Mouse (Mus musculus): ENCODE measurements around the gene Elovl6. TPM values are rescaled to one million over a fixed set of nuclear protein-coding genes. Genes with fewer than 3 reads are reported as not detected.

The Elovl6 gene
- total and polyA plus RNA-seq, 3 experiments: 15.0 to 17.2 TPM; not detected in 1

DNA sequence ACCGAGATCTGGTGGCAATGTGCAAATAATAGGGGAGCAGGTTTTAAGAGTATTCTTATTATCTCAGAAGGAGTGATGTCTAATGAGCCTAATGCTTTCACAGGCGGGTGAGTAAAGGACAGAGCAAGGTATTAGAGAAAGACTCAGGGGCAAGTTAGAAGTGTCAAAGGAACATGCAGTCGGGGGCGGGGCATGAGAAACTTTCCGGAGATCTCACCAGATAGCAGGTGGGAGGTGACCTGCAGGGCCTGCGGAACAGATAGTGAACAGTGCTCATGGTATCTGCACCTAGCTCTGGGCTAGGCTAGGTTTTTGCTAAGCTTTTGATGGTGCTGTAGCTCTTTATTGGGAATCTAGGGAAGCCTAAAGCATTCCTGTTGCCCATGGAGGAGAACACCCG lies 25.4 kb downstream of the Elovl6 start:
- Histone ChIP-seq H3K4me1 (ENCODE audit: control insufficient read depth in 1 of 2, insufficient read depth in 2 of 2, low read length in 2 of 2) (peaks cover 7 to 8% of the 10 kb centered on the region in 2 experiments; a peak in 3 of 4 replicates), H3K36me3 (ENCODE audit: control insufficient read depth in 1 of 2, insufficient read depth in 2 of 2, low read length in 2 of 2) (peaks cover 0 to 11% of the 10 kb centered on the region in 2 experiments; a peak in 3 of 4 replicates), H3K79me2 (ENCODE audit: control insufficient read depth, insufficient read depth, low read length, poor library complexity) (peaks cover 2% of the 10 kb centered on the region; the same call in 1 of the 2 replicates), H3K4me3 (ENCODE audit: control insufficient read depth in 1 of 2, insufficient read depth in 1 of 2, low read depth in 2 of 2, low read length in 2 of 2) (no peak overlapping the region), H3K27me3 (ENCODE audit: control insufficient read depth in 1 of 2, insufficient read depth in 2 of 2, low read length in 2 of 2) (no peaks in the 10 kb centered on the region), H3K9ac (ENCODE audit: control insufficient read depth, low read depth, low read length, poor library complexity, severe bottlenecking) (no peak overlapping the region), H3K9me3 (replicated peaks; ENCODE audit: insufficient read depth, low read length) (no peaks in the 10 kb centered on the region), H3K27ac (ENCODE audit: control insufficient read depth, low read depth, low read length) (no peak overlapping the region)
- DNase-seq (ENCODE audit: low read depth, low spot score): no peak
- TF ChIP-seq NELFE (IDR thresholded peaks at IDR 0.05; ENCODE audit: low read depth, low read length) (no peak), SMC3 (IDR thresholded peaks at IDR 0.05; ENCODE audit: low read depth, low read length) (no peak), JUND (IDR thresholded peaks at IDR 0.05; ENCODE audit: low read depth, low read length) (no peak), ELF1 (IDR thresholded peaks at IDR 0.05; ENCODE audit: low read depth, low read length) (no peak), TAL1 (IDR thresholded peaks at IDR 0.05; ENCODE audit: low read length) (no peak), TCF12 (IDR thresholded peaks at IDR 0.05; ENCODE audit: low read depth, low read length) (no peak), USF1 (IDR thresholded peaks at IDR 0.05; ENCODE audit: low read depth, low read length) (no peak), POLR2AphosphoS2 (IDR thresholded peaks at IDR 0.05; ENCODE audit: low read length) (no peak), MAX (IDR thresholded peaks at IDR 0.05; ENCODE audit: low read length) (no peak), POLR2AphosphoS5 (IDR thresholded peaks at IDR 0.05; ENCODE audit: borderline replicate concordance, low read depth, low read length) (no peak), CTCF (IDR thresholded peaks at IDR 0.05 in 2 of 3, conservative IDR thresholded peaks at IDR 0.05 in 1 of 3; ENCODE audit: control insufficient read depth in 1 of 3, insufficient read depth in 1 of 3, low read depth in 2 of 3, low read length in 3 of 3, poor library complexity in 1 of 3, severe bottlenecking in 1 of 3) (no peak), RAD21 (IDR thresholded peaks at IDR 0.05; ENCODE audit: low read depth, low read length) (no peak), CHD1 (IDR thresholded peaks at IDR 0.05; ENCODE audit: low read depth, low read length) (no peak), HCFC1 (IDR thresholded peaks at IDR 0.05; ENCODE audit: low read depth, low read length) (no peak)

- no peak for TF ChIP-seq CTCF (IDR thresholded peaks at IDR 0.05 in 2 of 3, conservative IDR thresholded peaks at IDR 0.05 in 1 of 3; ENCODE audit: control insufficient read depth in 1 of 3, insufficient read depth in 1 of 3, low read depth in 2 of 3, low read length in 3 of 3, poor library complexity in 1 of 3, severe bottlenecking in 1 of 3)
- TF ChIP-seq USF2 (IDR thresholded peaks at IDR 0.05; ENCODE audit: borderline replicate concordance in 1 of 2, insufficient read depth in 1 of 2, low read depth in 1 of 2, low read length in 2 of 2): no peak
- TF ChIP-seq USF1 (IDR thresholded peaks at IDR 0.05; ENCODE audit: low read depth, low read length): no peak
- TF ChIP-seq RAD21 (IDR thresholded peaks at IDR 0.05; ENCODE audit: low read depth, low read length): no peak
- peaks cover 0 to 6% of the 10 kb centered on the region in 2 experiments; a peak in 3 of 4 replicates for H3K36me3 ChIP-seq (ENCODE audit: control insufficient read depth in 1 of 2, insufficient read depth in 2 of 2, low read length in 2 of 2)
- H3K27me3 ChIP-seq (ENCODE audit: control insufficient read depth in 1 of 2, insufficient read depth in 2 of 2, low read length in 2 of 2): no peaks in the 10 kb centered on the region
- DNase-seq (ENCODE audit: low read depth, low spot score): no peak
- no peak overlapping the region for H3K4me3 ChIP-seq (ENCODE audit: control insufficient read depth in 1 of 2, insufficient read depth in 1 of 2, low read depth in 2 of 2, low read length in 2 of 2)
- H3K9me3 ChIP-seq (replicated peaks; ENCODE audit: insufficient read depth, low read length): no peaks in the 10 kb centered on the region
- H3K4me1 ChIP-seq (ENCODE audit: control insufficient read depth in 1 of 2, insufficient read depth in 2 of 2, low read length in 2 of 2): peaks cover 4% of the 10 kb centered on the region in 2 experiments; a peak in 2 of 4 replicates
- H3K9ac ChIP-seq (ENCODE audit: control insufficient read depth, low read depth, low read length, poor library complexity, severe bottlenecking): no peak overlapping the region
- no peak overlapping the region for H3K27ac ChIP-seq (ENCODE audit: control insufficient read depth, low read depth, low read length)
- peaks cover 2% of the 10 kb centered on the region; the same call in 1 of the 2 replicates for H3K79me2 ChIP-seq (ENCODE audit: control insufficient read depth, insufficient read depth, low read length, poor library complexity)
Measured at GRCm38 (mm10) chr3:129558016-129558955, 26.1 kb downstream of the Elovl6 start.

Measured in MEL (cell line).